Mouse (Mus musculus): Measurements from ENCODE around the gene Fubp1. TPM values are rescaled to one million over a fixed set of nuclear protein-coding genes. Genes with fewer than 3 reads are reported as not detected.

Gene Fubp1
- polyA plus RNA-seq, 1 experiment = 254 TPM

GRCm38 (mm10) chr3:152207156-152207555 lies 3.1 kb upstream of the Fubp1 start:
- no peak overlapping the region for H3K27ac ChIP-seq (ENCODE audit: control insufficient read depth, insufficient read depth, low read length)
- H3K36me3 ChIP-seq (ENCODE audit: control insufficient read depth, insufficient read depth, low read length) = no peaks in the 10 kb centered on the region
- no peak for DNase-seq
- TF ChIP-seq POLR2A (IDR thresholded peaks at IDR 0.05; ENCODE audit: control insufficient read depth, extremely low read depth, insufficient read depth, low read length, poor library complexity) (no peak), CTCF (IDR thresholded peaks at IDR 0.05; ENCODE audit: borderline replicate concordance, control insufficient read depth, extremely low read depth, insufficient read depth, low read length, poor library complexity) (no peak)
- over 99% methylated on average over 4 of the region's 4 CpGs for WGBS
- H3K4me1 ChIP-seq (replicated peaks; ENCODE audit: control insufficient read depth, insufficient read depth, low read length) = peaks cover 6% of the 10 kb centered on the region
- H3K27me3 ChIP-seq (ENCODE audit: control insufficient read depth, insufficient read depth, low read length) = no peaks in the 10 kb centered on the region
- H3K4me3 ChIP-seq (ENCODE audit: control insufficient read depth, insufficient read depth, low read length) = no peak overlapping the region

DNA sequence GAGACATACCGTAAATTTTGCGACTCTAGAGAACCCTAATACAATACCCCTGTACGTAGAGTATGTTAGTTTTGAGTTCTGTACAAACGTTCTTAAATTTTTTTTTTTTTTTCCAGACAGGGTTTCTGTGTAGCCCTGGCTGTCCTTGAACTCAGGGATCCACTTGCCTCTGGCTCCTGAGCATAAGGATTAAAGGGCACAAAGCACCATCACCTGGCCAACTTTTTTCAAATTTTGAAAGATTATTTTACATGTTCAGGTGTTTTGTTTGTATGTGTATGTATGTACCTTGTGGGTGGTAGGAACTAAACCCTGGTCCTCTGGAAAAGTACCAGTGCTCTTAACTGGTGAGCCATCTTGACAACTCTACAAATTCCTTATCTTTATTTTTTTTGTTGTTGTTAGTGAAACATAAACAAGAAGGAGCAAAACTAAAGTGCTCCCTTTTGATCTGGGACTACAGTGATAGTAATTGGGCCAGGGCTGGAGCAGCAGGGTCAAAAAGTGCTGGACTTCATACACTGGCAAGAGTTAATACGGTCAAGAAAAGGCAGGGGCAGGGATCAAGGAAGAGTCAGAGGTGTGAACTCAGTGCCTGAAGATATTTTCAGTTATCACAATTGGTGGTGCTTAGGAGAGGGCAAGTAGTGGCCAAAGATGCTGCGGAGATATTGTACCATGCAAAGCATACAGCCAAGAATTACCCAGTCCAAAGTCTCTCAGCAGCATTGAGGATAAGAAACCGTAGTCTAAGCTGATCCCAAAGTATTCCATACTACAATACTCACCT lies 1.9 kb upstream of the Fubp1 start:
- no peak for DNase-seq
- Histone ChIP-seq H3K27ac (ENCODE audit: control insufficient read depth, insufficient read depth, low read length) (no peak overlapping the region), H3K36me3 (ENCODE audit: control insufficient read depth, insufficient read depth, low read length) (no peaks in the 10 kb centered on the region), H3K4me1 (replicated peaks; ENCODE audit: control insufficient read depth, insufficient read depth, low read length) (peaks cover 10% of the 10 kb centered on the region), H3K27me3 (ENCODE audit: control insufficient read depth, insufficient read depth, low read length) (no peaks in the 10 kb centered on the region), H3K4me3 (ENCODE audit: control insufficient read depth, insufficient read depth, low read length) (no peak overlapping the region)
- TF ChIP-seq POLR2A (IDR thresholded peaks at IDR 0.05; ENCODE audit: control insufficient read depth, extremely low read depth, insufficient read depth, low read length, poor library complexity) = no peak
- no peak for TF ChIP-seq CTCF (IDR thresholded peaks at IDR 0.05; ENCODE audit: borderline replicate concordance, control insufficient read depth, extremely low read depth, insufficient read depth, low read length, poor library complexity)
- WGBS = 96% methylated on average over 7 of the region's 7 CpGs

- TF ChIP-seq POLR2A (IDR thresholded peaks at IDR 0.05; ENCODE audit: control insufficient read depth, extremely low read depth, insufficient read depth, low read length, poor library complexity) (no peak), CTCF (IDR thresholded peaks at IDR 0.05; ENCODE audit: borderline replicate concordance, control insufficient read depth, extremely low read depth, insufficient read depth, low read length, poor library complexity) (no peak)
- no peaks in the 10 kb centered on the region for H3K36me3 ChIP-seq (ENCODE audit: control insufficient read depth, insufficient read depth, low read length)
- peaks cover 5% of the 10 kb centered on the region for H3K4me1 ChIP-seq (replicated peaks; ENCODE audit: control insufficient read depth, insufficient read depth, low read length)
- H3K4me3 ChIP-seq (ENCODE audit: control insufficient read depth, insufficient read depth, low read length) = peak overlapping the region; percentile 66
- H3K27me3 ChIP-seq (ENCODE audit: control insufficient read depth, insufficient read depth, low read length) = no peaks in the 10 kb centered on the region
- peak overlapping the region; percentile 64 for H3K27ac ChIP-seq (ENCODE audit: control insufficient read depth, insufficient read depth, low read length)
- WGBS = 6% methylated on average over 25 of the region's 25 CpGs
- peak; percentile 20 for DNase-seq
These were observed 850 bp upstream of the Fubp1 start for GRCm38 (mm10) chr3:152209177-152209966.

DNA sequence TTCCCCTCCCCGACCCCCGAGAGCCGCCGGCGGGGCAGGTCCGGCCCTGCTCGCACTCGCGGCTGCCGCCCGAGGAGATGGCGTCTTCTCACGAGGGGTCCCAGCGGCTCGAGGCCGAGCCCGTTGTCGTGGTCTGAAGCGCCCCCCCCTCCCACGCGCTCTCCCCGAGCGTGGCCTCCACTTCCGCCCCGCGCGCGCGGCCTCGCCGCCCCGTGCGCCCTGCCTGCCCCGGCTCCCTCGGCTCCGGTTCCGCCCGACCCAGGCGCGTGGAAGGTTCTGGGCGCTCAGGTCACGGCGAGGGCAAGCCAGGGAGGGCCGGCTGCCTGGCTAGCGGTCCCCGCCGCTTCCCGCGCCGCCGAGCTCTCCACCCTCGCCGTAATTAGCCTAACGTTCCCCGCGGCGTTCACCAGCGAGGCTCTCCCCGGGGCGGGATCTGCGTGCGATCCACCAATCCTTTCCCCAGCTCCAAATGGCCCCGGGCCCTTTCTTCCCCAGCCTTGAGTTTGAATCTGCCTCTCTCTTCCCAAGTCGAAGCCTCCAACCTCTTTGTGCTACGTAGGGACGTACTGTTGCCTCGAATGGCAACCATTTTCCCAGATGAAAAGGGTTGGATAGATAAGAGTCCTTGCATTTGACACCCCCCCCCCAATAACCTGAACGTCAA lies 638 bp downstream of the Fubp1 start:
- under 1% methylated on average over 68 of the region's 68 CpGs for WGBS
- DNase-seq = peak; percentile 76
- Histone ChIP-seq H3K36me3 (ENCODE audit: control insufficient read depth, insufficient read depth, low read length) (peaks cover 5% of the 10 kb centered on the region), H3K27me3 (ENCODE audit: control insufficient read depth, insufficient read depth, low read length) (no peaks in the 10 kb centered on the region), H3K27ac (ENCODE audit: control insufficient read depth, insufficient read depth, low read length) (peak overlapping the region; percentile 69), H3K4me1 (replicated peaks; ENCODE audit: control insufficient read depth, insufficient read depth, low read length) (peaks cover 5% of the 10 kb centered on the region), H3K4me3 (ENCODE audit: control insufficient read depth, insufficient read depth, low read length) (peak overlapping the region; percentile 70)
- TF ChIP-seq CTCF (IDR thresholded peaks at IDR 0.05; ENCODE audit: borderline replicate concordance, control insufficient read depth, extremely low read depth, insufficient read depth, low read length, poor library complexity) (no peak), POLR2A (IDR thresholded peaks at IDR 0.05; ENCODE audit: control insufficient read depth, extremely low read depth, insufficient read depth, low read length, poor library complexity) (no peak)

DNA sequence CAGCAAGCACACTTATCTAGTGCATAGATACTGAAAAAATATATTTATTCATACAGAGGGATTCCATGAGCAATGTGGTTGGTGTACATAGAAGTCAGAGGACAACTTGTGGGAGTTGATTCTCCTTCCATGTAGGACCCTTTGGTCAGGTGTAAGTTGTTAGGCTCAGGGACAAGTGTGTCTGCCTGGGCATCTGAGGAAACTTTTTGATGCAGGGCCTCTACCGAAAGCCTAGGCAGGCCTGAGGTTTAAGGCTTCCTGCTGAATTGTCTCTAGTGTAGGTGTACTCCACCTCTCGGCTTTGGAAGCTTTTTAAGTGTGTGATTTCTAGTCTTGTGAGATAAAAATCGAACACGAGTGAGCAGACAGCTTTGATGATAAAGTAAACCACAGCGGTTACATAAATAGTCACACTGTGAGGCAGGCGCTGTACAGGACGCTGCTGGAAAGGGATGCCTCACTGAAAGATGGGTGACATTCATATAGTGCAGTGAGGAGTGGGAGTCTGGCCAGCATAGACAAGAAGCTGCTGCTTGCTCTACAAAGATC lies 1.6 kb downstream of the Fubp1 start:
- peak; percentile 45 for DNase-seq
- Histone ChIP-seq H3K27ac (ENCODE audit: control insufficient read depth, insufficient read depth, low read length) (peak overlapping the region; percentile 69; the same call in 1 of the 2 replicates), H3K4me3 (ENCODE audit: control insufficient read depth, insufficient read depth, low read length) (no peak overlapping the region; the same call in 1 of the 2 replicates), H3K36me3 (ENCODE audit: control insufficient read depth, insufficient read depth, low read length) (peaks cover 15% of the 10 kb centered on the region), H3K27me3 (ENCODE audit: control insufficient read depth, insufficient read depth, low read length) (no peaks in the 10 kb centered on the region), H3K4me1 (replicated peaks; ENCODE audit: control insufficient read depth, insufficient read depth, low read length) (peaks cover 5% of the 10 kb centered on the region)
- WGBS = under 1% methylated on average over 7 of the region's 7 CpGs
- TF ChIP-seq CTCF (IDR thresholded peaks at IDR 0.05; ENCODE audit: borderline replicate concordance, control insufficient read depth, extremely low read depth, insufficient read depth, low read length, poor library complexity) = no peak
- TF ChIP-seq POLR2A (IDR thresholded peaks at IDR 0.05; ENCODE audit: control insufficient read depth, extremely low read depth, insufficient read depth, low read length, poor library complexity) = no peak

DNA sequence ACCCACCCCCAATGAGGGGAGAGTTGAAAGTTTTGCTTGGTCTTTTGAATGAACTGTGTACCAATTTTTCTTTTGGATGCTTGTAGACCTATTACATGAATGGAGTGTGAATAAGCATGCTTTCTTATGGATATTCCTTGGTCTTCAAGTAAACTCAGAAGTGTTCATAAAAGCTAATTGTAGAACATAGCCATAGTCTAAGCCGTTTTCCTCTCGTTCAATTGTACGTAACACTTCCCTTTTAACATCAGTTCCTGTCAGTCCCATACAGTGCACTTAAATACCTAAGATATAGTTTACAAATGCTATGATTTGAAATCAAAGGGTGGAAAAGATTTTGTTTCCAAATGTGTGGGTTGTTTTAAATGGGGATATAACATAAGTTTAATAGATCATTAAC lies 3.2 kb downstream of the Fubp1 start:
- no peak for DNase-seq
- whole genome bisulfite sequencing = 28% methylated on average over 3 of the region's 3 CpGs
- Histone ChIP-seq H3K4me3 (ENCODE audit: control insufficient read depth, insufficient read depth, low read length) (no peak overlapping the region), H3K36me3 (ENCODE audit: control insufficient read depth, insufficient read depth, low read length) (peaks cover 31% of the 10 kb centered on the region), H3K27me3 (ENCODE audit: control insufficient read depth, insufficient read depth, low read length) (no peaks in the 10 kb centered on the region), H3K4me1 (replicated peaks; ENCODE audit: control insufficient read depth, insufficient read depth, low read length) (peaks cover 5% of the 10 kb centered on the region), H3K27ac (ENCODE audit: control insufficient read depth, insufficient read depth, low read length) (no peak overlapping the region)
- TF ChIP-seq POLR2A (IDR thresholded peaks at IDR 0.05; ENCODE audit: control insufficient read depth, extremely low read depth, insufficient read depth, low read length, poor library complexity) (no peak), CTCF (IDR thresholded peaks at IDR 0.05; ENCODE audit: borderline replicate concordance, control insufficient read depth, extremely low read depth, insufficient read depth, low read length, poor library complexity) (no peak)
